Mouse (Mus musculus): ENCODE measurements at regions not wholly inside any gene's neighbourhood (a gene's known extent, or its start where the extent isn't known, plus 50 kb on each side); places are given as distances from the start of the nearest gene placed in this dataset.

- Histone ChIP-seq H3K36me3 (ENCODE audit: control insufficient read depth, insufficient read depth, low read length) (no peaks in the 10 kb centered on the region), H3K4me1 (ENCODE audit: control insufficient read depth, insufficient read depth, insufficient read length) (no peaks in the 10 kb centered on the region), H3K27me3 (ENCODE audit: control insufficient read depth, insufficient read depth, low read length) (no peaks in the 10 kb centered on the region), H3K4me3 (ENCODE audit: extremely low read depth, insufficient read depth, insufficient read length) (no peak overlapping the region), H3K27ac (ENCODE audit: insufficient read depth, low read length) (no peak overlapping the region)
- TF ChIP-seq POLR2A (IDR thresholded peaks at IDR 0.05; ENCODE audit: low read depth, low read length) (no peak), CTCF (IDR thresholded peaks at IDR 0.05; ENCODE audit: extremely low read depth, insufficient read depth, insufficient read length, insufficient replicate concordance) (no peak)
- DNase-seq (ENCODE audit: low read depth in 1 of 2, low spot score in 2 of 2): no peak
- 90% methylated on average over 3 of the region's 3 CpGs for WGBS
Observed at GRCm38 (mm10) chr11:44146419-44146818, 245.4 kb upstream of the Adra1b start.

DNA sequence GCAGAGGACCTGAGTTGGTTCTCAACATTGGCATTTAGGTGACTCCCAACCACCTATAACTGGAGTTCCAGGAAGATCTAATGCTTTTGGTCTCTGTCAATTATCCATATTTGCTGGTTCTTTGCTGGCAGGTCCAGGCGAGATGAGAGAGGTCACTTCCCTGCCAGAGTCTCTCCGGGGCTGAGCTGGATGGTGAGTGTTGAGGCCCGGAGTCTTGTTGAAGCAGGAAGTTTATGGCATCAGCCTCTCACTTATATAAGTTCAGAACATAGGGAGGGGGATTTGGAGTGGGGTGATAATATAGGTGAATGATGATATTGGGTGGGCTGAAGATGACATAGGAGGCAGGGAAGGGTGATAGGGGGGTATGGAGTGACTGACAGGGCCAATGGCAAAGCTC, 246.3 kb upstream of the Il12b start:
- H3K27me3 ChIP-seq (ENCODE audit: control insufficient read depth, insufficient read depth, low read length): no peaks in the 10 kb centered on the region
- H3K27ac ChIP-seq (ENCODE audit: insufficient read depth, low read length): no peak overlapping the region
- WGBS: 91% methylated on average over 3 of the region's 3 CpGs
- no peak overlapping the region for H3K4me3 ChIP-seq (ENCODE audit: extremely low read depth, insufficient read depth, insufficient read length)
- DNase-seq (ENCODE audit: low read depth in 1 of 2, low spot score in 2 of 2): no peak
- no peaks in the 10 kb centered on the region for H3K36me3 ChIP-seq (ENCODE audit: control insufficient read depth, insufficient read depth, low read length)
- H3K4me1 ChIP-seq (ENCODE audit: control insufficient read depth, insufficient read depth, insufficient read length): no peaks in the 10 kb centered on the region
- TF ChIP-seq CTCF (IDR thresholded peaks at IDR 0.05; ENCODE audit: extremely low read depth, insufficient read depth, insufficient read length, insufficient replicate concordance) (no peak), POLR2A (IDR thresholded peaks at IDR 0.05; ENCODE audit: low read depth, low read length) (no peak)

DNA sequence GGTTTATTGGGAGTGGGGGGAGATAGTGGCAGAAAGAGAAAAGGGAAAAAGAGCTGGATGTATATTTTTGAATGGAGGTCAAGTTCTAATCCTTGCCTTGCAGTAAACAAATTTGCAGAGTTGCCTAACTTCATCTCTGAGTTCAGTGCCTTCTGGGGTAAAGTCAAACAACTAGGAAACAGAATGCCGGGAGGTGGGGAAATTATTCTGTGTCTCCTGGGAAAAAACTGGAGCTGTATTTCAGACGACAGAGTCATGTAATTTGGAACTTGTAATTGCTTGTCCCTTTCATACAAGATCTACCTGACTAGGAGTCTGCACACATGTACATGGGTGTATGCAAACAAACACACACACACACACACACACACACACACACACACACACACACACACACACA, 244.3 kb upstream of the Il12b start:
- no peak for DNase-seq (ENCODE audit: low read depth in 1 of 2, low spot score in 2 of 2)
- Histone ChIP-seq H3K27ac (ENCODE audit: insufficient read depth, low read length) (no peak overlapping the region), H3K4me1 (ENCODE audit: control insufficient read depth, insufficient read depth, insufficient read length) (no peaks in the 10 kb centered on the region), H3K36me3 (ENCODE audit: control insufficient read depth, insufficient read depth, low read length) (no peaks in the 10 kb centered on the region), H3K4me3 (ENCODE audit: extremely low read depth, insufficient read depth, insufficient read length) (no peak overlapping the region), H3K27me3 (ENCODE audit: control insufficient read depth, insufficient read depth, low read length) (no peaks in the 10 kb centered on the region)
- 79% methylated on average over 2 of the region's 2 CpGs for WGBS
- TF ChIP-seq CTCF (IDR thresholded peaks at IDR 0.05; ENCODE audit: extremely low read depth, insufficient read depth, insufficient read length, insufficient replicate concordance) (no peak), POLR2A (IDR thresholded peaks at IDR 0.05; ENCODE audit: low read depth, low read length) (no peak)

GRCm38 (mm10) chr11:44156081-44156480, 243.8 kb upstream of the Il12b start:
- 75% methylated on average over 5 of the region's 5 CpGs for WGBS
- Histone ChIP-seq H3K36me3 (ENCODE audit: control insufficient read depth, insufficient read depth, low read length) (no peaks in the 10 kb centered on the region), H3K27me3 (ENCODE audit: control insufficient read depth, insufficient read depth, low read length) (no peaks in the 10 kb centered on the region), H3K4me3 (ENCODE audit: extremely low read depth, insufficient read depth, insufficient read length) (no peak overlapping the region), H3K4me1 (ENCODE audit: control insufficient read depth, insufficient read depth, insufficient read length) (no peaks in the 10 kb centered on the region), H3K27ac (ENCODE audit: insufficient read depth, low read length) (no peak overlapping the region)
- no peak for TF ChIP-seq POLR2A (IDR thresholded peaks at IDR 0.05; ENCODE audit: low read depth, low read length)
- no peak for TF ChIP-seq CTCF (IDR thresholded peaks at IDR 0.05; ENCODE audit: extremely low read depth, insufficient read depth, insufficient read length, insufficient replicate concordance)
- no peak for DNase-seq (ENCODE audit: low read depth in 1 of 2, low spot score in 2 of 2)

GRCm38 (mm10) chr11:44156490-44157345, 243.1 kb upstream of the Il12b start:
- no peak overlapping the region for H3K27ac ChIP-seq (ENCODE audit: insufficient read depth, low read length)
- no peaks in the 10 kb centered on the region for H3K36me3 ChIP-seq (ENCODE audit: control insufficient read depth, insufficient read depth, low read length)
- WGBS: 85% methylated on average over 3 of the region's 3 CpGs
- H3K4me1 ChIP-seq (ENCODE audit: control insufficient read depth, insufficient read depth, insufficient read length): no peaks in the 10 kb centered on the region
- DNase-seq (ENCODE audit: low read depth in 1 of 2, low spot score in 2 of 2): no peak
- H3K4me3 ChIP-seq (ENCODE audit: extremely low read depth, insufficient read depth, insufficient read length): no peak overlapping the region
- no peak for TF ChIP-seq POLR2A (IDR thresholded peaks at IDR 0.05; ENCODE audit: low read depth, low read length)
- no peak for TF ChIP-seq CTCF (IDR thresholded peaks at IDR 0.05; ENCODE audit: extremely low read depth, insufficient read depth, insufficient read length, insufficient replicate concordance)
- no peaks in the 10 kb centered on the region for H3K27me3 ChIP-seq (ENCODE audit: control insufficient read depth, insufficient read depth, low read length)

GRCm38 (mm10) chr11:44158236-44158635, 241.6 kb upstream of the Il12b start:
- no peaks in the 10 kb centered on the region for H3K36me3 ChIP-seq (ENCODE audit: control insufficient read depth, insufficient read depth, low read length)
- H3K4me3 ChIP-seq (ENCODE audit: extremely low read depth, insufficient read depth, insufficient read length): no peak overlapping the region
- no peak for TF ChIP-seq POLR2A (IDR thresholded peaks at IDR 0.05; ENCODE audit: low read depth, low read length)
- TF ChIP-seq CTCF (IDR thresholded peaks at IDR 0.05; ENCODE audit: extremely low read depth, insufficient read depth, insufficient read length, insufficient replicate concordance): no peak
- H3K27me3 ChIP-seq (ENCODE audit: control insufficient read depth, insufficient read depth, low read length): no peaks in the 10 kb centered on the region
- WGBS: 78% methylated on average over 5 of the region's 5 CpGs
- no peak overlapping the region for H3K27ac ChIP-seq (ENCODE audit: insufficient read depth, low read length)
- no peak for DNase-seq (ENCODE audit: low read depth in 1 of 2, low spot score in 2 of 2)
- H3K4me1 ChIP-seq (ENCODE audit: control insufficient read depth, insufficient read depth, insufficient read length): no peaks in the 10 kb centered on the region

DNA sequence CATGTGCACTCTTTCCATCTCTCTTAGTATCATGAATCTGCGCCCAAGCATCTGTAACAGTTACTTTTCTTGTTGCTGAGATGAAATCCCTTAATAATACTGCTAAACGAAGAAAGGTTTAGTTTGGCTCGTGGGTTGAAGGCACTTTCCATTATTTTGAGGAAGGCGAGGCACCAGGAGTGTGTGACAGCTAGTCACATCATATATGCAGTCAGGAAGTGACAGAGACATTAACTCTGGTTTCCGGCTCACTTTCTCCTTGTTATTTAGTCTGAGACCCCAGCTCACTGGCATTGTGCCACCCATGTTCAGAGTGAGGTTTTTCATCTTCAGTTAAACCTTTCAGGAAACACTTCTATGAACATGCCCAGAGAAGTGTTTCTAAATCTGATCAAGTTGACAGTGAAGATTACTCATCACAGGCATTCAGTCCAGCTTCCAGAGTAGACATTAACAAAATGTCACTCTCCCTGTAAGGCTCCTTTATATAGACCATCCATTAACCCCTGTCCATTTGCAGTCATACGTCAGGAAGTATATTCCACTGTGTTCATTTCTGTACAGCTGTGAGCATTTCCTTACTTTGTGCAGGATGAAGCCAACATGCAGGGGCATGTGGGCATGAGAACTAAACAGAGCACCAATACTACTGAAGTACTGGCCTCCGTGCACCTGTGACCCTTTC, 238.0 kb upstream of the Il12b start:
- WGBS: 42% methylated on average over 7 of the region's 7 CpGs
- no peak for DNase-seq (ENCODE audit: low read depth in 1 of 2, low spot score in 2 of 2)
- H3K27me3 ChIP-seq (ENCODE audit: control insufficient read depth, insufficient read depth, low read length): no peaks in the 10 kb centered on the region
- H3K27ac ChIP-seq (ENCODE audit: insufficient read depth, low read length): no peak overlapping the region
- no peaks in the 10 kb centered on the region for H3K4me1 ChIP-seq (ENCODE audit: control insufficient read depth, insufficient read depth, insufficient read length)
- no peaks in the 10 kb centered on the region for H3K36me3 ChIP-seq (ENCODE audit: control insufficient read depth, insufficient read depth, low read length)
- H3K4me3 ChIP-seq (ENCODE audit: extremely low read depth, insufficient read depth, insufficient read length): no peak overlapping the region
- TF ChIP-seq CTCF (IDR thresholded peaks at IDR 0.05; ENCODE audit: extremely low read depth, insufficient read depth, insufficient read length, insufficient replicate concordance) (no peak), POLR2A (IDR thresholded peaks at IDR 0.05; ENCODE audit: low read depth, low read length) (no peak)

Data from spleen, adult 2 months (tissue).